Mouse (Mus musculus): Measurements from ENCODE around the gene Amacr. TPM values are rescaled to one million over a fixed set of nuclear protein-coding genes. Genes with fewer than 3 reads are reported as not detected.

Amacr gene
- polyA plus RNA-seq, 2 experiments, result 10.9 to 19.3 TPM

DNA sequence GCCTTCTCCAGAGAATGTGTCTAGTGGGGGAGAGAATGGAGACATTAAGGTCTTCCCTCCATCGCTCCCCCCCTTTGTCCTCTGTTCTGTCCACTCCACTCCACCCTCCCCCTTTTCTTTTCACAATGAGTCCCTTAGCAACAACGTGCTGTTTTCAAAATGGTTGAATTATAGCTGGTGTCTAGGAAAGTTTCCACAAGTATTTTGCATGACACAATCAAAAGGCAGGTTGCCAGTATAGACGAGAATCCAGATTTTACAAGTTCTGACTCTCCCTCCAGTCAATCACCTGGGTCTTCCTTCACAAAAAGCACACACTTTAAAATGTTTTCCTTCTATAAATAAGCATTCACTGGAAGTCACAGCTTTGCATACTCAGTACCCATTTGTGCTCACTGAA, 24.9 kb upstream of the Amacr start:
- Histone ChIP-seq H3K4me2 (ENCODE audit: low read depth) (no peak overlapping the region), H3K36me3 (replicated peaks; ENCODE audit: control insufficient read depth, insufficient read depth, low read depth) (no peaks in the 10 kb centered on the region), H3K4me1 (replicated peaks; ENCODE audit: control insufficient read depth in 2 of 2, insufficient read depth in 2 of 2, low read length in 1 of 2) (peaks cover 0 to 12% of the 10 kb centered on the region in 2 experiments; a peak in 2 of 4 replicates), H3K9me3 (ENCODE audit: control insufficient read depth, low read length) (no peaks in the 10 kb centered on the region), H3K27me3 (ENCODE audit: control insufficient read depth, insufficient read depth, low read length) (no peaks in the 10 kb centered on the region), H3K9ac (replicated peaks) (no peak overlapping the region), H3K27ac (no peak overlapping the region), H3K4me3 (ENCODE audit: insufficient read depth in 1 of 2, low read depth in 2 of 2, low read length in 2 of 2) (no peak overlapping the region)
- ATAC-seq (ENCODE audit: insufficient read depth), result no peak
- no peak for TF ChIP-seq CTCF (IDR thresholded peaks at IDR 0.05; ENCODE audit: low read depth)
- no peak for TF ChIP-seq EP300 (IDR thresholded peaks at IDR 0.05; ENCODE audit: low read depth)
- DNase-seq (ENCODE audit: low read depth in 3 of 3, low spot score in 3 of 3), result no peak
- 48% methylated on average over 3 of the region's 3 CpGs for WGBS (ENCODE audit: insufficient replicate concordance)

DNA sequence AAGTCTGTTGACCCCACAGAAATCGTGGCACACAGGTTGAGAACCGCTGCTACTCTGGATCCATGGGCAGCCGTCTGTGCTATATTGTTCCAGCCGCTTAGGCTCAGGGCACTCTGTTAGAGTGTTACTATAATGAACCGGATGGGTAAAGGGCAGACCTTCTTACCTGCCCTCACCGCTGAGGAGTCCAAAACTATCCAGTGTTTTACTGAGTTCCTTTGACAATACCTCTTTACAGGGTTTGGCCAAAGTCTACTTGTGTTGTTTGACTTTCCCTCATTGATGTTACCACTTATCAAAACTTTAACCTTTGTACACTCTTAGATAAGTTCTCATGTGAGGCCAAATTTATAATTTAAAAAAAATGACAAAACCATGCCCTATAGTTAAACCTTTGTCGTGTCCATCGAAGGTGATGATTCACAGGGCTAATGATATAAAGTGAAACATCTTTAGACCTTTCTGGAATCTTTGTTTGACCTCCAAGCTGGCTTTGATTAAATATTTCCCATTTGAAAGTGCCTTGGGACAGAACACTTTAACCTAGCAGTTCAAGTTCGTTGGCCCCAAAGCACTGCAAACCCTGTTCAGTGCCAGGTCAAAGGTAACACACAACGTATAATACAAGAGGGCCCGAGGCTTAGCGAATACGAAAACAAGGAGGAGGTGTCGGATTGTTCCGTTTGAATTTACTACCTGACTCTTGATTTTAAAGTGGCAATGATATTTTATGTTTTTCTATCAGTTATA, 22.1 kb upstream of the Amacr start:
- 0 out of 2 replicates have a peak, but pooled peaks have one; percentile 18 for ATAC-seq (ENCODE audit: insufficient read depth)

DNA sequence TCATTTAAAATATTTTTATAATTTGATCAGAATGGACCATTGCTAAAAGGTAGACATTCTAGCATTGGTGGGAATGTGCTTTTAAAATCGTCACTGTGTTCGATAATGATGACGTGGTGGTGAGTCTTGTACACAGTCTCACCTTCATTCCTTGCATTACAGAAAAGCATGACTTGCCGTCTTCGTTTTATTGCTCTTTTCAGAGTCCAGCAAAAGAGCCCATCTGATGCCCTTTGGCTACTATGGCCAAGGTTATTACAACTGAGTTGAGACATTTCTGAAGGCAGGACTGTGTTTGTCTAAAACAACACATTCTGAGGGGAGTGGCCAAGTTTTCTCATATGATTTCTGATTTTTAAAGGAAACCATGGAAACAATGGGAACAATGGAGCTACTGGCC, 21.3 kb upstream of the Amacr start:
- TF ChIP-seq EP300 (IDR thresholded peaks at IDR 0.05; ENCODE audit: low read depth) (no peak), CTCF (IDR thresholded peaks at IDR 0.05; ENCODE audit: low read depth) (no peak)
- no peak for ATAC-seq (ENCODE audit: insufficient read depth)
- H3K27ac ChIP-seq, result no peak overlapping the region
- peaks cover 0 to 10% of the 10 kb centered on the region in 2 experiments; a peak in 2 of 4 replicates for H3K4me1 ChIP-seq (replicated peaks; ENCODE audit: control insufficient read depth in 2 of 2, insufficient read depth in 2 of 2, low read length in 1 of 2)
- WGBS (ENCODE audit: insufficient replicate concordance), result 68% methylated on average over 5 of the region's 5 CpGs
- H3K4me3 ChIP-seq (ENCODE audit: insufficient read depth in 1 of 2, low read depth in 2 of 2, low read length in 2 of 2), result no peak overlapping the region
- DNase-seq (ENCODE audit: low read depth in 3 of 3, low spot score in 3 of 3), result no peak
- H3K9ac ChIP-seq (replicated peaks), result no peak overlapping the region
- no peaks in the 10 kb centered on the region for H3K27me3 ChIP-seq (ENCODE audit: control insufficient read depth, insufficient read depth, low read length)
- H3K36me3 ChIP-seq (replicated peaks; ENCODE audit: control insufficient read depth, insufficient read depth, low read depth), result no peaks in the 10 kb centered on the region
- H3K4me2 ChIP-seq (ENCODE audit: low read depth), result no peak overlapping the region
- H3K9me3 ChIP-seq (ENCODE audit: control insufficient read depth, low read length), result no peaks in the 10 kb centered on the region

More for the DNA sequence above, 22.1 kb upstream of the Amacr start:
- H3K4me2 ChIP-seq (ENCODE audit: low read depth), result no peak overlapping the region
- no peaks in the 10 kb centered on the region for H3K36me3 ChIP-seq (replicated peaks; ENCODE audit: control insufficient read depth, insufficient read depth, low read depth)
- no peak overlapping the region for H3K4me3 ChIP-seq (ENCODE audit: insufficient read depth in 1 of 2, low read depth in 2 of 2, low read length in 2 of 2)
- peaks cover 0 to 12% of the 10 kb centered on the region in 2 experiments; a peak in 2 of 4 replicates for H3K4me1 ChIP-seq (replicated peaks; ENCODE audit: control insufficient read depth in 2 of 2, insufficient read depth in 2 of 2, low read length in 1 of 2)
- TF ChIP-seq EP300 (IDR thresholded peaks at IDR 0.05; ENCODE audit: low read depth) (no peak), CTCF (IDR thresholded peaks at IDR 0.05; ENCODE audit: low read depth) (no peak)
- H3K9me3 ChIP-seq (ENCODE audit: control insufficient read depth, low read length), result no peaks in the 10 kb centered on the region
- 69% methylated on average over 15 of the region's 15 CpGs for WGBS (ENCODE audit: insufficient replicate concordance)
- no peak overlapping the region for H3K9ac ChIP-seq (replicated peaks)
- no peaks in the 10 kb centered on the region for H3K27me3 ChIP-seq (ENCODE audit: control insufficient read depth, insufficient read depth, low read length)
- H3K27ac ChIP-seq, result no peak overlapping the region
- no peak for DNase-seq (ENCODE audit: low read depth in 3 of 3, low spot score in 3 of 3)

DNA sequence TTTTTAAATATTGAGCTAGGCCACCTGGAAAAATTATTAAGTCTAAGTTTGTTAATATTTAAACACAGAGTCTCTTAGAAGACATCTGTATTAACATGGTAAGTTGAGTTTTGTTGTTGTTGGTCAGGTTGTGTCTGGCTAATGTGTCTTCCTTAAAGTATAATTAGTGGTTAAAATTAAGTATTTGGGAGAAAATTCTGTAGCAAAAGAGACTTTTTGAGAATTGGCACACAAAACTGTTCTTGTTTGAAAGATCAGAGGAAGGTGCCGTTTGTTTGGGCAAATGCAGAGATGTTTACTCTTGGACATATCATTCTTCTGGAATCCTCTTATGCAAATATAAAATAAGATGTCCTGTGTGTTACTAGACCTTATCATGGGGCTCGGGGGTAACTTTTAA, 19.0 kb upstream of the Amacr start:
- Histone ChIP-seq H3K9me3 (ENCODE audit: control insufficient read depth, low read length) (no peaks in the 10 kb centered on the region), H3K9ac (replicated peaks) (no peak overlapping the region), H3K4me1 (replicated peaks; ENCODE audit: control insufficient read depth in 2 of 2, insufficient read depth in 2 of 2, low read length in 1 of 2) (peaks cover 0 to 10% of the 10 kb centered on the region in 2 experiments; a peak in 2 of 4 replicates), H3K4me3 (ENCODE audit: insufficient read depth in 1 of 2, low read depth in 2 of 2, low read length in 2 of 2) (no peak overlapping the region), H3K4me2 (ENCODE audit: low read depth) (no peak overlapping the region), H3K27me3 (ENCODE audit: control insufficient read depth, insufficient read depth, low read length) (no peaks in the 10 kb centered on the region), H3K27ac (no peak overlapping the region), H3K36me3 (replicated peaks; ENCODE audit: control insufficient read depth, insufficient read depth, low read depth) (no peaks in the 10 kb centered on the region)
- DNase-seq (ENCODE audit: low read depth in 3 of 3, low spot score in 3 of 3) (no peak), ATAC-seq (ENCODE audit: insufficient read depth) (no peak)
- 59% methylated on average over 2 of the region's 2 CpGs for WGBS (ENCODE audit: insufficient replicate concordance)
- TF ChIP-seq CTCF (IDR thresholded peaks at IDR 0.05; ENCODE audit: low read depth), result no peak
- no peak for TF ChIP-seq EP300 (IDR thresholded peaks at IDR 0.05; ENCODE audit: low read depth)

DNA sequence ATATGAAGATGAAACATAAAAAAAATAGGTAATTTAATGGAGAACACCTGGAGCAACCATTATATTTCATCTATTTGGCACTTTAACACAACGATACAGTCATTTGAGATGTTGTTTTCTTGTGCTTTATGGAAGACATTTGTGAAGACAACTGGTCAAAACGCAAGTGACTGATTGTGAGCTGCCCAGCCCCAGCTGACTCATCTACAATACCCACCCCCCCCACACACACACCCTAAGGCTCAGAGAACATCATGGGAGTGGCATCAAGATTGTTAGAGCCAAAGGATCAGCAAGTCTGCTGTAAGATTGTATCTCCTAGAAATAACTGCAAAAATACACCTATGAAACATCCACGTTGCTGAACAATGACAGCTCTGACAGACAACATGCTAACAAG, 12.1 kb upstream of the Amacr start:
- TF ChIP-seq EP300 (IDR thresholded peaks at IDR 0.05; ENCODE audit: low read depth) (no peak), CTCF (IDR thresholded peaks at IDR 0.05; ENCODE audit: low read depth) (no peak)
- no peak overlapping the region for H3K4me3 ChIP-seq (ENCODE audit: insufficient read depth in 1 of 2, low read depth in 2 of 2, low read length in 2 of 2)
- H3K36me3 ChIP-seq (replicated peaks; ENCODE audit: control insufficient read depth, insufficient read depth, low read depth), result no peaks in the 10 kb centered on the region
- H3K27me3 ChIP-seq (ENCODE audit: control insufficient read depth, insufficient read depth, low read length), result no peaks in the 10 kb centered on the region
- no peaks in the 10 kb centered on the region for H3K4me1 ChIP-seq (replicated peaks; ENCODE audit: control insufficient read depth in 2 of 2, insufficient read depth in 2 of 2, low read length in 1 of 2)
- H3K9me3 ChIP-seq (ENCODE audit: control insufficient read depth, low read length), result no peaks in the 10 kb centered on the region
- ATAC-seq (ENCODE audit: insufficient read depth), result no peak
- no peak overlapping the region for H3K27ac ChIP-seq
- H3K4me2 ChIP-seq (ENCODE audit: low read depth), result no peak overlapping the region
- no peak for DNase-seq (ENCODE audit: low read depth in 3 of 3, low spot score in 3 of 3)
- WGBS (ENCODE audit: insufficient replicate concordance), result 41% methylated on average over 3 of the region's 3 CpGs
- no peak overlapping the region for H3K9ac ChIP-seq (replicated peaks)
